Mouse (Mus musculus) adipocyte (in vitro differentiated cells): ENCODE data around the gene Dus3l.
A peak's percentile ranks its signal among the peaks of the same experiment; 100 is the strongest.

Source experiments
- DNase-seq: peaks from one replicate; pipeline ENCODE4 v3.0.0-alpha.2; 2016; ENCODE audit warnings: low spot score

Dus3l gene

DNA sequence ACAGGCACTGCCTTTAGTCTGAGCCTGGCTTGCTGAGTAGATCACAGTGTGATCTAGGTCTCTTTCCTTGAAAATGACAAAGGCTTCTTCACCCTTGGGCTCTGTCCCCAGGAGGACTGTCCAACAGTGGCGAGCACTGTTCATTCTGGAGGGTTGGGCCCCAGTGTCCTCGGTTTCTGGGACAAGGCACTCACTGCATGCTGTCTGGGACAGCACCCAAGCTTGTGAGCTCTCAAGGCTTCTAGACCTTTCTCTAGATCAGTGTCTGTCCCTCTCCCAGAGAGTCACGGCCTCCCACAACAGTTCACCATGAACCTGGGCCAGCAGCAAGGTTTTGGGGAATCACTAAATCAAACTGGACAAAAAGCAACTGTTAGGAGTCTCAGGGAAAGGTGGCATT, 28.0 kb downstream of the Dus3l start:
- no peak for DNase-seq

DNA sequence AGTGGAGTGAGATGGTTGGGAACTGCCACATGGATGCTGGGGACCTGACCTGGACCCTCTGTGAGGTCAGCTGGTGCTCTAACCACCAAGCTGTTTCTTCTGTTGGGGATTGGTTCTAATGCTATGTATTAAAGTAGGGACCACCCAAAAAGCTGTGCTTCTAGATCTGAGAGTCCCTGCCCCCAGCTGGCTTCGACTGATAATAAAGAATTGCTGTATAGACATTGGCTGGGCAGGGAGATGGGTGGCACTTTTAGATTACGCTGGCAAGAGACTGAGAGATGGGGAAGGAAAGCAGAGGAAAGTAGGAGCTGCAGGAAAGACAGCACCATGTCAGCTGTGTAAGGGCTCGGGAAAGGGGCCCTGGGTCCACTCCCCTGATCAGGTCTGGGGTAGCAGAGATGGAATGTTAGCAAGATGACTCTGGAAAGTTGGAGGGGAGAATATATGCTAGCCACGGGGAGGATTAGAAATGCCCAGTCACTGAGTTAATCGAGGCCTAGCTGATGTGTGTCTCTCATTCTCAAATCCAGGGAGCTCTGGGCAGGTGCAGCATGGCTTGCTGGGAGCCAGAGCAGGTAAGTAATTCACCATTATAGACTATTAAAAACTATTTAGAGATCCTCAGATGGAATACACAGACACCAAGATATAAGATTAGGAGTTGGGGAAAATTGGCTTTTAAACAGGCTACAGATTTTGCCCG, 29.2 kb downstream of the Dus3l start:
- no peak for DNase-seq

DNA sequence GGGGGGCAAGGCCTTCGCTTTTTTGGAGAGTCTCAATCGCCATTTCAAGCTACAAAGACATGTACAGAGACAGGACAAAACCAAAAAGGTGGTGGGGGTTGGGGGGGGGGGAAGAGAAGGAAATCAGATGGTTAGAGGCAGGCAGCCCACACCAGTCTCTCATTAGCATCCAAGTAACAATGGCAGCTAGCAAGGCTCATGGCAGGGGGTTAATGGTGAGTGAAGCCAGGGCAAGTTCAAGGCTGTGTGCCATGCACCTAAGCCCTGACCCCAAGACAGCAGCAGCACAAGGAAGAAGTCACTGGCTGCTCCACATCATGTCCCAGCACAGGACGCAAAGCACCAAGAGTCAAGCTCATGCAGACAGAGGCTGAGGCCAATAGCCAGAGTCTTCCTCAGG, 34.7 kb downstream of the Dus3l start:
- DNase-seq = no peak

DNA sequence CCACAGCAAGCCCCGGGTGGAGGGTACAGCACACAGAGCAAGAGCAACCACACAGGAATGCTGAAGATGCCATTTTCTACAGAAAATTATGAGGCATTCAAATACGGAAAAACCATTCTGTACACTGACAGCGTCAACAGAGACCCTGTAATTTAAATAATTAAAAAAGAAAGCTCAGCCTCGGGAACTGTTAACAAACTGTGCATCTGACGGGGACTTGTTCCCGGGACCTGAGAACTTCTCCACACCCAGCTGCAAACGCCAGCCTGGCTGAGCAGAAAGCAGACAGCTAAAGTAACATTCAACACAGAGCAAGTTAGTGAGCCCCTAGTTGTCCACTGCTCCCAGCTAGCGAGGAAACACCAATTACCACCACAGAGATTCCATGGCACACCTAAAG, 37.5 kb downstream of the Dus3l start:
- DNase-seq = no peak

DNA sequence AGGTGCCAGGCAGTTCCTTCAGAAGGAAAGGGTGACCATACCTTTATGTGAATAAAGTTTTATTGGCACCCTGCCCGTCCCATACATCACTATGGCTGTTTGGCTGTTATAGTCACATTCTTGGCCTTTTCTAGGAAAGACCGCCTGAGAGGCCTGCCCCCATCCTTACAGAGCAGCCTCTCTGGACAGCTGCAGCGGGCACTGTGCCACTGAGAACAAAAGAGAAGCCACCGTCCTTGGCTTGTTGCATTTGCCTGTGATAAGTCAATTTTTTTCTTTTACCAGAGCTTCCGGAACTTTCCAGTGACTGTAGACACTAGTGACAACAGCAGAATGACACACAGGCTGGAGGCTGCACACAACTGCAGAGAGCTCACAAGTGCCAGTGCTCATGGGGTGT, 40.4 kb downstream of the Dus3l start:
- no peak for DNase-seq

DNA sequence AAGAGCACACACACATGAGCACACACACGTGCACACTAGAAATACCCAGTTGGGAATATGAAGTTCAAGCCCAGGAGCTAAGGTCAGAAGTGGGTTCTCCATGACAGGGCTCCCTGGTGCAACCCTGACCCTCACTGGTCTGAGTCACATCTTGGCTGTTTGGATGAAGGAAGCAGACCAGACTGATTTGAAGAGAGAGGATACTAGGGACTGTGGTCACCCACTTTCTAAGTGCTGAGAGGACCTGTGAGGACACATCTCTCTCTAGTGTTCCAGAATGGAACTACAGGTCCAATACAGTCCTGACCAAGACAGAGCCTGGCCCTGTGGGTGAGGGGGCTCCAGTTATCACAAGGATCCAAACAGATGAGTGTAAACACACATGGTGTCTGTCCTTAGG, 41.2 kb downstream of the Dus3l start:
- no peak for DNase-seq

DNA sequence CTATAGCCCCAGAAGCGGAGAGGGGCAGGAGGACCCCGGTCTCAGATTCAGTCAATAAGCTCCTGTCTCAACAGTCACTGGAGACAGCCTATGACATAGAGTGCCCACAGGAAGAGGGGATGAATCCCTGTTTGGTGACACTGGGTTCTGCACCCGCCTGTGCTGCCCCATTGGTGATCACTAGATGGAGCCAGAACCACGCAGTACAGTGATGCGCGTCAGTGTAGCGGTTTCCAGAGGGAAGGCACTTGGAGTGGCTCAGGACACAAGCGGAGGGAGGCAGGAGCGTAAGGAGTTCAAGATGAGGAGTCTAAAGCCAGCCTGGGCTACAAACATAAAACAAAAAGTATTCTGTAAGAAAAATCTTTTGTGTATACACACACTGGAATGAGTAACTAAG, 44.0 kb downstream of the Dus3l start:
- DNase-seq = peak; percentile 81

DNA sequence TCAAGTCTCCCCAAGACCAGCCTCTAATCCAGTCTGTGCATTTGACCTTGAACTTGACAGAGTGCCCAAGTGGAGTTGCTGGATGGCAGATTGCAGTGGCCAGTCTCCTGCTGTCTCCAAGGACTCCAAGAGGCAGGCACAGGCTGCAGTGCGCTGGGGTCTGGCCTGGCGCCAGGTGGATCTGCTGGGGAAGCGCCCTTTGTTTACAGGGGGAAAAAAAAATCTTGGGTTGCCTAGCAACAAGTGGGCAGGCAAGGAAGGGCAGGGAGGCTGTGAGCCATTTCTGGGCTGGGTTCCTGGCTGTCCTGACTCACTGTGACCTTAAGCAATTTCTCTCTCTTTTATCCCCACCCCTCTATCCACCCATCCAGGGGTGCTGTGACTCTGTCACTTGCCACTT, 45.7 kb downstream of the Dus3l start:
- peak; percentile 83 for DNase-seq

DNA sequence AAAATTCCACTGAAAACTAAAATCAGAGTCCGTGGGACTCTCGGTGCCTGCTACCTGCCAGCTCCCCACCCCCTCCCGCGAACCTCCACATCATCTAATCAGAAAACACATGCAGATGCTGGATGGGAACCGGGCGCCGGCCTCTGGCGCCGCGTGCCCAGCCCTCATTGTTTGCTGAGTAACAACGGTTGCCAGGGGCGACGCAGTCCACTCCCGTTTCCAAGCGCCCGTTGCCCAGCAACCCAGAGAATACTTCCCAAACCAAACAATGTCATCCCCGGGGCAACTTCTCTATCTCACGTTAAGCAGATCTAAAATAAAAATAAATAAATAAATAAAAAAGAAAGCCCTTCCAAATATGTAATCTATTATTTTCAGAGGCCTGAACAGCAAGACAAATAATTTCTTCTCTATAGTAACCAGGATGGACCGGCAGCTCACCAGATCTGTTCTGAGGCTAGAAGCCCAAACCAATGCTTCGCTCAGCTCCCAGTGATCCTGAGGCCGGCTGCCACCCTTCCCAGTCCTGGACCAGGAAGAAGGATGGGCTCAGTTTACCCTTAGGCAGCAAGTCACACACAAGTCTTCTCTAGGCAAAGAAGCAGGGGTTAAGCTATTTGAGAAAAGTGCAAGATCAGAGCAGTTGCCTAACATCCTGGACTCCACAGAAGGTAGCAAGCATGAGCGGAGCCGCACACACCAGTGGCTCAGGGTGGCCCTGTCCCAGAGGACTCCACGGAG, 49.9 kb downstream of the Dus3l start:
- DNase-seq = no peak

DNA sequence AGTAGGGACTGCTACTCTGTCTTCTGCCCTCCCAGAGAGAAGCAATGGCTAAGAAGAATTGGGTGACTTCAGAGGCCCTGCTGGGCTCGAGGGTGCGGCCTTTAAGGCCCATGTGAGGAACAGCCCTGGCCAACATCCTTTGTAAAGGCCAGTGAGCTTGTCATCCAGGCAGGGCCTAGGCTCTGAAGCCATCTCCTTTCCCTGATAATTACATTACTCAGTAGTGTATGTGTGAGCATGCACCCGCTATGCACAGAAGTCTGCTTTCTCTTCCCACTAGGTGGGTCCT, 50.4 kb downstream of the Dus3l start:
- no peak for DNase-seq

DNA sequence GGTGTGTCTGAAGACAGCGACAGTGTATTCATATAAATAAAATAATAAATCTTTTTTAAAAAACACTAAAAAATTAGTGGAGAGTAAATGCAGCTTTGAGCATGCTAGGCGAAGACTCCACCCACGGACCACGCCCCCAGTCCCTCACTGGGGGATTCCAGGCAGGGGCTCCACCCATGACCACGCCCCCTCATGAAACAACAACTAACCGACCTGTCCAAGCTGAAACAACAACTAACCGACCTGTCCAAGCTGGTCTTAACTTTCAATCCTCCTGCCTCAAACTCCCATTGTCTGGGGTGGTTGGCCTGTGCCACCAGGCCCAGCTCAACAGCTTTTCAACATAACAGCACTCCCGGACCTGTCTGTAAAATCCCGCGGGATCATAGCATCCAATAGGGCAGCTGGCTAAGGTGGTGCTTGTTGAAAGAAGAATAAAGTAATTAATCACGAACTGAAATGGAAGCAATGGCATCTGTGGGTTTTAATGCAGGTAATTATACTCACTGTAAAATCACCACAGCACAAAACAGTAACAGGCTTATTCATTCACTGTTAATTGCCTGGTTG, 53.6 kb downstream of the Dus3l start:
- no peak for DNase-seq

DNA sequence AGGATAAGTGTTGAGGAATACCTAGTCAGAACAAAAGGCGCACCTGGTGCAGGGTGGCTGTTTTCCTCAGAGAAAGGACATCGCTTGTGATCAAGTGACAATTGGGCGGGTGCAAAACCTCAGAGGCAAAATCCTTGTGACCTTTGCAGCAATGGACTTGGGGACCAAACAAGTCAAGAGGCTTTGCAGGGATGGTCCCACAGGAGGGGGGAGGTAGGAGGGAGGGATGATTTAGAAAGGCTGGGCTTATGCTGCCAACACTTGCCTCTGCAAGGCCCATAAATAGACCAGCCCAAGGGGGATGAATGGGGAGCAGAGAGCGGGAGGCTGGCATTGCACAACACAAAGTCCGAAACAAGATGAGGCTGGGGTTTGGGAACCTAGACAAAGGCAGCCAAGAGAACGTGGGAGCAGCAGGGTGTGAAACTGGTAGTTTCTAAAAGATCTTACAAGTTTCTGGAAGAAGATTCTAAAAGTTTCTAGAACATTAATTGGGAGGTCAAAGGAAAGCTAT, 54.5 kb downstream of the Dus3l start:
- peak; percentile 45 for DNase-seq
